Mouse (Mus musculus): ENCODE data around the gene Olfm2. TPM values are rescaled to one million over a fixed set of nuclear protein-coding genes. Genes with fewer than 3 reads are reported as not detected.
A peak's percentile ranks its signal among the peaks of the same experiment; 100 is the strongest.

The Olfm2 gene
- polyA plus RNA-seq, 1 experiment from 2014 or later: 4.1 TPM

DNA sequence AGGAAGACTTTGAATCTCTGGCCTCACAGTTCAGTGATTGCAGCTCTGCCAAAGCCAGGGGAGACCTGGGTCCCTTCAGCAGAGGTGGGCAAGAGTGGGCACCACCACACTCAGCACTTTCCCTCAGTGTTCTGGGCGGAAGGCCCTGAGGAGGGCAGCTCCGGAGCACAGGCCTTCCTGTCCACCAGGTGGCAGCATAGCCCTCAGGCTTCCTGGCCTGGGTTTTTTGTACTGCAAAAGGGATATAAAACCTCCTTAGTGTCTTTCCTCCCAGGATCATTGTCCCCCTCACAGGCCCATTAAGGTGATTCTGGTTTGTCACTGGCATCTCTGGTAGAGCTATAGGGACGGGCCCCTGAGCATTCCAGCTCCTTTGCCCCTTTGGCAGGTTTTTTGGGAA, 83.8 kb downstream of the Olfm2 start:
- peak; percentile 47 for ATAC-seq
- WGBS: 53% methylated on average over 3 of the region's 3 CpGs
- Histone ChIP-seq H3K9ac (ENCODE audit: low read depth, low read length) (no peak overlapping the region), H3K9me3 (ENCODE audit: control insufficient read depth) (no peaks in the 10 kb centered on the region), H3K36me3 (ENCODE audit: control insufficient read depth, insufficient read depth) (peaks cover 63% of the 10 kb centered on the region), H3K4me1 (replicated peaks; ENCODE audit: control insufficient read depth, insufficient read depth, low read length) (no peaks in the 10 kb centered on the region), H3K4me2 (replicated peaks; ENCODE audit: low read depth) (no peak overlapping the region), H3K27ac (ENCODE audit: low read depth, low read length) (no peak overlapping the region), H3K4me3 (ENCODE audit: low read depth, low read length) (no peak overlapping the region), H3K27me3 (replicated peaks; ENCODE audit: control insufficient read depth, insufficient read depth, low read length) (no peaks in the 10 kb centered on the region)
- peak; percentile 88 for TF ChIP-seq CTCF (IDR thresholded peaks at IDR 0.05; ENCODE audit: low read depth)

- Histone ChIP-seq H3K36me3 (ENCODE audit: control insufficient read depth, insufficient read depth) (peaks cover 68% of the 10 kb centered on the region), H3K27me3 (replicated peaks; ENCODE audit: control insufficient read depth, insufficient read depth, low read length) (no peaks in the 10 kb centered on the region), H3K9ac (ENCODE audit: low read depth, low read length) (no peak overlapping the region), H3K9me3 (ENCODE audit: control insufficient read depth) (no peaks in the 10 kb centered on the region), H3K4me1 (replicated peaks; ENCODE audit: control insufficient read depth, insufficient read depth, low read length) (peaks cover 3% of the 10 kb centered on the region; the same call in 1 of the 2 replicates), H3K4me2 (replicated peaks; ENCODE audit: low read depth) (no peak overlapping the region), H3K27ac (ENCODE audit: low read depth, low read length) (no peak overlapping the region), H3K4me3 (ENCODE audit: low read depth, low read length) (no peak overlapping the region)
- WGBS: 90% methylated on average over 3 of the region's 3 CpGs
- no peak for ATAC-seq
- no peak for TF ChIP-seq CTCF (IDR thresholded peaks at IDR 0.05; ENCODE audit: low read depth)
Observed at GRCm38 (mm10) chr9:20657546-20657945, 88.6 kb downstream of the Olfm2 start.

GRCm38 (mm10) chr9:20653859-20654258, 92.3 kb downstream of the Olfm2 start:
- H3K9me3 ChIP-seq (ENCODE audit: control insufficient read depth): no peaks in the 10 kb centered on the region
- H3K27me3 ChIP-seq (replicated peaks; ENCODE audit: control insufficient read depth, insufficient read depth, low read length): no peaks in the 10 kb centered on the region
- no peak overlapping the region for H3K27ac ChIP-seq (ENCODE audit: low read depth, low read length)
- no peak overlapping the region for H3K9ac ChIP-seq (ENCODE audit: low read depth, low read length)
- H3K36me3 ChIP-seq (ENCODE audit: control insufficient read depth, insufficient read depth): peaks cover 47% of the 10 kb centered on the region
- peaks cover 8% of the 10 kb centered on the region; the same call in 1 of the 2 replicates for H3K4me1 ChIP-seq (replicated peaks; ENCODE audit: control insufficient read depth, insufficient read depth, low read length)
- peak; percentile 35 for TF ChIP-seq CTCF (IDR thresholded peaks at IDR 0.05; ENCODE audit: low read depth)
- 90% methylated on average over 3 of the region's 3 CpGs for WGBS
- no peak overlapping the region for H3K4me2 ChIP-seq (replicated peaks; ENCODE audit: low read depth)
- no peak for ATAC-seq
- H3K4me3 ChIP-seq (ENCODE audit: low read depth, low read length): no peak overlapping the region

GRCm38 (mm10) chr9:20652260-20652658, 93.9 kb downstream of the Olfm2 start:
- Histone ChIP-seq H3K36me3 (ENCODE audit: control insufficient read depth, insufficient read depth) (peaks cover 33% of the 10 kb centered on the region), H3K9me3 (ENCODE audit: control insufficient read depth) (no peaks in the 10 kb centered on the region), H3K9ac (ENCODE audit: low read depth, low read length) (peak overlapping the region; percentile 83), H3K27ac (ENCODE audit: low read depth, low read length) (no peak overlapping the region), H3K4me2 (replicated peaks; ENCODE audit: low read depth) (peak overlapping the region; percentile 79), H3K4me3 (ENCODE audit: low read depth, low read length) (peak overlapping the region; percentile 93), H3K27me3 (replicated peaks; ENCODE audit: control insufficient read depth, insufficient read depth, low read length) (no peaks in the 10 kb centered on the region), H3K4me1 (replicated peaks; ENCODE audit: control insufficient read depth, insufficient read depth, low read length) (peaks cover 8% of the 10 kb centered on the region; the same call in 1 of the 2 replicates)
- ATAC-seq: peak; percentile 1; the same call in 1 of the 2 replicates
- 0% methylated on average over 19 of the region's 25 CpGs for WGBS
- TF ChIP-seq CTCF (IDR thresholded peaks at IDR 0.05; ENCODE audit: low read depth): no peak

GRCm38 (mm10) chr9:20651602-20652259, 94.4 kb downstream of the Olfm2 start, which contains the start of gene Pin1:
TSS of gene Pin1 (plus strand) at chr9:20652095.
- H3K4me2 ChIP-seq (replicated peaks; ENCODE audit: low read depth): peak within 1 kb of the TSS; percentile 79
- peak; percentile 18 for TF ChIP-seq CTCF (IDR thresholded peaks at IDR 0.05; ENCODE audit: low read depth)
- H3K9ac ChIP-seq (ENCODE audit: low read depth, low read length): peak within 1 kb of the TSS; percentile 83
- peak within 1 kb of the TSS; percentile 93 for H3K4me3 ChIP-seq (ENCODE audit: low read depth, low read length)
- peak; percentile 100 for ATAC-seq
- H3K27ac ChIP-seq (ENCODE audit: low read depth, low read length): no peak within 1 kb of the TSS
- H3K9me3 ChIP-seq (ENCODE audit: control insufficient read depth): no peaks in the 10 kb centered on the region
- WGBS: under 1% methylated on average over 45 of the region's 45 CpGs
- peaks cover 8% of the 10 kb centered on the region; the same call in 1 of the 2 replicates for H3K4me1 ChIP-seq (replicated peaks; ENCODE audit: control insufficient read depth, insufficient read depth, low read length)
- H3K36me3 ChIP-seq (ENCODE audit: control insufficient read depth, insufficient read depth): peaks cover 33% of the 10 kb centered on the region
- H3K27me3 ChIP-seq (replicated peaks; ENCODE audit: control insufficient read depth, insufficient read depth, low read length): no peaks in the 10 kb centered on the region

- Histone ChIP-seq H3K9ac (ENCODE audit: low read depth, low read length) (peak overlapping the region; percentile 87), H3K9me3 (ENCODE audit: control insufficient read depth) (no peaks in the 10 kb centered on the region), H3K4me1 (replicated peaks; ENCODE audit: control insufficient read depth, insufficient read depth, low read length) (no peaks in the 10 kb centered on the region), H3K27me3 (replicated peaks; ENCODE audit: control insufficient read depth, insufficient read depth, low read length) (no peaks in the 10 kb centered on the region), H3K4me3 (ENCODE audit: low read depth, low read length) (peak overlapping the region; percentile 96), H3K4me2 (replicated peaks; ENCODE audit: low read depth) (peak overlapping the region; percentile 97), H3K27ac (ENCODE audit: low read depth, low read length) (peak overlapping the region; percentile 91), H3K36me3 (ENCODE audit: control insufficient read depth, insufficient read depth) (peaks cover 15% of the 10 kb centered on the region)
- 4% methylated on average over 17 of the region's 17 CpGs for WGBS
- TF ChIP-seq CTCF (IDR thresholded peaks at IDR 0.05; ENCODE audit: low read depth): no peak
- ATAC-seq: no peak
Observed at GRCm38 (mm10) chr9:20645121-20645520, 101.0 kb downstream of the Olfm2 start.

All from intestine, postnatal 0 days (tissue).